Mouse (Mus musculus) testis, adult 2 months (tissue): Measurements from ENCODE around the gene Coq5. TPM values are rescaled to one million over a fixed set of nuclear protein-coding genes. Genes with fewer than 3 reads are reported as not detected.

Experiments used
- H3K27ac ChIP-seq: fragments of 200-500 bp; 2 replicates; pipeline ENCODE4 v1.5.1; 2012; ENCODE audit warnings: low read depth, low read length; ENCODE audit not compliant: control insufficient read depth, insufficient read depth
- H3K27me3 ChIP-seq: fragments of 200-500 bp; 2 replicates; pipeline ENCODE4 v1.6.1; 2012; ENCODE audit warnings: mild to moderate bottlenecking, low read length, moderate library complexity; ENCODE audit not compliant: control insufficient read depth, insufficient read depth
- H3K36me3 ChIP-seq: fragments of 200-500 bp; 2 replicates; pipeline ENCODE4 v1.6.1; 2012; ENCODE audit warnings: mild to moderate bottlenecking, low read length; ENCODE audit not compliant: control insufficient read depth, insufficient read depth
- H3K4me1 ChIP-seq: fragments of 200-500 bp; 2 replicates; pipeline ENCODE4 v1.6.1; 2012; ENCODE audit warnings: low read length; ENCODE audit not compliant: control insufficient read depth, insufficient read depth
- H3K4me3 ChIP-seq: fragments of 200-500 bp; 2 replicates; pipeline ENCODE4 v1.5.1; 2012; ENCODE audit warnings: low read depth, mild to moderate bottlenecking, low read length, moderate library complexity, mixed read lengths; ENCODE audit not compliant: control insufficient read depth
- CTCF ChIP-seq: fragments of 200-500 bp; IDR thresholded peaks from 2 replicates; pipeline ENCODE4 v1.5.1; 2012; ENCODE audit warnings: low read depth, mild to moderate bottlenecking, inconsistent platforms, low read length, moderate library complexity; ENCODE audit not compliant: control insufficient read depth, insufficient read depth, insufficient replicate concordance
- POLR2A ChIP-seq: fragments of 200-500 bp; IDR thresholded peaks from 2 replicates; pipeline ENCODE4 v1.6.1; 2012; ENCODE audit warnings: low read depth, mild to moderate bottlenecking, inconsistent platforms, low read length, moderate library complexity; ENCODE audit not compliant: control insufficient read depth
- polyA plus RNA-seq: library from polyadenylated mRNA; depleted of rRNA; stranded (reverse); fragments of >200 nt; gene quantifications from 2 replicates; pipeline ENCODE4 v1.2.3, GENCODE M21; 2012

The Coq5 gene
- polyA plus RNA-seq, 1 experiment, result 12.2 TPM

DNA sequence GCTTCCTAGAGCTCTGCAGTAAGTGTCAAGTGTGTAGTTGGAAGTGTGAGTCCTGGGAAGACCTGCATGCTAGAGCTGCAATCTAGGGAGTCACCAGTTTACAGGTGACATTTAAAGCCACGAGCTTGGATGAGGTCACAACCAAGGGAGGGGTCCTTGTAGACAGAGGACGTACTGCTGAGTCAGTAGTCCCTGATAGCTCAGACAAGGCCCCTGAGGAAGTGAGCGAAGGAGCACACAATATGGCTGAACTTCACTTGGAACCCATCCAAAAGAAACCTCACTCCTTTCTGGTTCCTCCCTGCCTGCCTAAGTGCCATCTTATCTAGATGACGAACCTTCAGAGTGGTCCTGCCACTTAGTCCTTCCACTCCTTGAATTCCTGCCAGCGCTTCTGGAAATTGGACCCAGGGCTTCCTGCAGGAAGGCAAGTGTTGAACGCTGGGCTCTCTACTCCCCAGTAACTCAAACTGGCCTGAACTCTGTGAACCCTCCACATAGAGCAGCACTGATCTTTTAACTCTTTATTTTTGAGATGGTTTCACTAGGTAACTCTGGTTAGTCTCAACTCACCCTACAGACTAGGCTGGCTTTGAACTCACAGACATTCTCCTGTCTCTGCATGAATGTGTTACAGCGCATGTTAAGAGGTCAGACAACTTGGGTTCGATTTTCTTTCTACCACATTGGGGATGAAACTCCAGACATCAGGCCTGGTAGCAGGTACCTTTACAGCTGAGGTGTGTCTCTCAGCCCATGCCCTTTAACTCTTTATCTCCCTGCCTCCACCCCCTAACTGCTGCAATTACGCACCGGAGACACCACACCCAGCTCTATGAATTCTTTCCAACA is 33.6 kb downstream of the Coq5 start:
- TF ChIP-seq POLR2A, result no peak; the same call in 1 of the 2 replicates
- Histone ChIP-seq H3K4me3 (peak overlapping the region; percentile 85), H3K27me3 (no peaks in the 10 kb centered on the region), H3K36me3 (no peaks in the 10 kb centered on the region; the same call in 1 of the 2 replicates), H3K27ac (peak overlapping the region; percentile 76), H3K4me1 (no peaks in the 10 kb centered on the region; the same call in none of the 2 replicates)

- peak overlapping the region; percentile 85 for H3K4me3 ChIP-seq
- H3K4me1 ChIP-seq, result no peaks in the 10 kb centered on the region; the same call in none of the 2 replicates
- TF ChIP-seq POLR2A, result no peak
- no peak for TF ChIP-seq CTCF
- peak overlapping the region; percentile 76; the same call in 1 of the 2 replicates for H3K27ac ChIP-seq
- H3K36me3 ChIP-seq, result no peaks in the 10 kb centered on the region; the same call in 1 of the 2 replicates
- no peaks in the 10 kb centered on the region for H3K27me3 ChIP-seq
These were observed 34.1 kb downstream of the Coq5 start for GRCm38 (mm10) chr5:115313668-115313943.

- peaks cover 5% of the 10 kb centered on the region for H3K4me1 ChIP-seq
- TF ChIP-seq POLR2A (no peak), CTCF (no peak)
- H3K4me3 ChIP-seq, result no peak overlapping the region
- H3K27ac ChIP-seq, result peak overlapping the region; percentile 17; the same call in 1 of the 2 replicates
- H3K27me3 ChIP-seq, result no peaks in the 10 kb centered on the region
- no peaks in the 10 kb centered on the region; the same call in 1 of the 2 replicates for H3K36me3 ChIP-seq
These were observed 37.6 kb downstream of the Coq5 start for GRCm38 (mm10) chr5:115316968-115317644.

GRCm38 (mm10) chr5:115317645-115318328 is 38.3 kb downstream of the Coq5 start:
- Histone ChIP-seq H3K36me3 (no peaks in the 10 kb centered on the region; the same call in 1 of the 2 replicates), H3K4me1 (peaks cover 5% of the 10 kb centered on the region), H3K4me3 (no peak overlapping the region), H3K27me3 (no peaks in the 10 kb centered on the region), H3K27ac (no peak overlapping the region)
- TF ChIP-seq POLR2A (no peak), CTCF (no peak)

DNA sequence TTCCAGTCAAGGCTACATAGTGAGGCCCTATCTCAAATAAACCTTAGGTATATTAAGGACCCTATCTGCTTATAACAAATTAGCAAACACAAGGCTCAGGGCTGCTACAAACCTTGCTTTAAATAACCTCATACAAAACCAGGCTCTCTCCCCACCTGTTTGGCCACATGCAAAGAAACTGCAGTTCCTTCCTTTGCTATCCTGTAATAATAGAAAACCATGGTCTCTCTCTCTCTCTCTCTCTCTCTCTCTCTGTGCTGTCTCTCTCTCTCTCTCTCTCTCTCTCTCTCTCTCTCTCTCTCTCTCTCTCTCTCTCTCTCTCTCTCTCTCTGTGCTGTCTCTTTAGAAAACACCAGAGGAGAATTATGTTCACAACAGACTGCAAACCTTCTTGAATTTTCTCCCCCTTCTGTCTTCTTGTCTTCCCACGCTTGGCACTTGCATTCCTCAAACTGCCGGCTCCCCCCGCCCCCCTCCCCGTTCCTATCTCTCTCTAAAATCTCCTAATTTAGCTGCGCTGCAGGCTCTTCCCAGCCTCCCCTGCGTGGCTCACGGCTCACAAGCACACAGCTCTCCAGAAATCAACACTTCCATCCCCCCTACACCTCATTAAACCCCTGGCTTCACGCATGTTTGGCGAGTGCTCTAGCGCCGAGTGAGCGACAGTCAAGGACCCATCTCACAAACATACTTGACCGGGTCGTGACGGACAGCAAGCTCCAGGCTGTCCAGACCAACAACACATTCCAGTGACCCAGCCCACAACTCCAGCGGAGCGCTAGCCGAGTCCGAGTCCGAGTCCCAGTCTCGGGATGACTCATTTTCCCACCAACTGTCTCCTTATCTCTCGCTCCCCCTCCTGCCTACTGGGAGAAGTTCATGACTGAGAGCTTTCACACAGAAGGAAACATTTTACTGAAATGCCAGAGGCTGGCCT is 39.8 kb downstream of the Coq5 start:
- no peaks in the 10 kb centered on the region for H3K36me3 ChIP-seq
- H3K4me3 ChIP-seq, result peak overlapping the region; percentile 81
- TF ChIP-seq POLR2A (peak; percentile 46), CTCF (no peak; the same call in 1 of the 2 replicates)
- peaks cover 5% of the 10 kb centered on the region for H3K4me1 ChIP-seq
- H3K27me3 ChIP-seq, result no peaks in the 10 kb centered on the region
- H3K27ac ChIP-seq, result peak overlapping the region; percentile 80

GRCm38 (mm10) chr5:115326256-115326831 is 46.9 kb downstream of the Coq5 start:
- Histone ChIP-seq H3K4me3 (peak overlapping the region; percentile 94), H3K4me1 (peaks cover 9% of the 10 kb centered on the region), H3K27ac (peak overlapping the region; percentile 94), H3K27me3 (no peaks in the 10 kb centered on the region), H3K36me3 (no peaks in the 10 kb centered on the region; the same call in 1 of the 2 replicates)
- TF ChIP-seq CTCF (no peak), POLR2A (no peak)
